Mouse (Mus musculus) ES-E14 (cell line): ENCODE measurements around the gene Bmp8a.

Source experiments
- CHD2 ChIP-seq: IDR thresholded peaks from 2 replicates; pipeline ENCODE4 v1.6.1; 2014; ENCODE audit warnings: mild to moderate bottlenecking, low read depth, low read length, inconsistent platforms
- ZC3H11A ChIP-seq: IDR thresholded peaks from 2 replicates; pipeline ENCODE4 v1.6.1; 2012; ENCODE audit warnings: low read depth, mild to moderate bottlenecking, inconsistent platforms, low read length, borderline replicate concordance

GRCm38 (mm10) chr4:123342642-123343470 lies at the start of gene Bmp8a:
- TF ChIP-seq ZC3H11A (no peak), CHD2 (no peak)
